Mouse (Mus musculus): ENCODE measurements around the gene Fbxo45.

GRCm38 (mm10) chr16:32214156-32214555, 32.8 kb downstream of the Fbxo45 start:
- TF ChIP-seq POLR2A (IDR thresholded peaks at IDR 0.05; ENCODE audit: borderline replicate concordance, extremely low read depth, insufficient read depth, insufficient read length, poor library complexity, severe bottlenecking), result no peak
- no peak for TF ChIP-seq CTCF (IDR thresholded peaks at IDR 0.05; ENCODE audit: borderline replicate concordance, extremely low read depth, insufficient read depth, insufficient read length)

Data from brain, embryonic 14.5 days (tissue).